Mouse (Mus musculus) thymus, adult 2 months (tissue): ENCODE data around the gene Pyroxd2.
"Not testable (repeated sequence)": the region's sequence is repeated elsewhere in the genome, so short reads cannot be mapped to it uniquely, and the experiment has no call there.

Experiments used
- CTCF ChIP-seq: fragments of 200-500 bp; IDR thresholded peaks from 2 replicates; pipeline ENCODE4 v1.5.1; 2012; ENCODE audit warnings: mild to moderate bottlenecking, control low read depth, low read length, moderate library complexity, borderline replicate concordance; ENCODE audit not compliant: control insufficient read depth, poor library complexity, insufficient read depth; ENCODE audit errors: extremely low read depth
- POLR2A ChIP-seq: fragments of 200-500 bp; IDR thresholded peaks from 2 replicates; pipeline ENCODE4 v1.6.1; 2012; ENCODE audit warnings: mild to moderate bottlenecking, low read length, control low read depth, moderate library complexity; ENCODE audit not compliant: control insufficient read depth, poor library complexity, insufficient read depth; ENCODE audit errors: extremely low read depth

DNA sequence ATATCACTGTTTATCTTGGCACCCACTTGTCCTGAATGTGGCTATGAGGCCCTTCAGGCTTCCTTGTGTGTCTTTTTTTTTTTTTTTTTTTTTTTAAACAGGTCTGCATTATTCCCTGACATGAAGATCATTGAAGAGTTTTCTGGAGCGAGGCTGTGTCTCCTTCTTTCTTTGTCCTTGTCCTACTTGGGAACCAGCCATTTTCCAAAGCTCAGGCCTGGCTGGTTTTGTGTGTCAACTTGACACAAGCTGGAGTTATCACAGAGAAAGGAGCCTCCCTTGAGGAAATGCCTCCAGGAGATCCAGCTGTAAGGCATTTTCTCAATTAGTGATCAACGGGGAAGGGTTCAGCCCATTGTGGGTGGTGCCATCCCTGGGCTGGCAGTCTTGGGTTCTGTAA is 69.8 kb downstream of the Pyroxd2 start:
- TF ChIP-seq POLR2A, CTCF: not testable (repeated sequence)
